Mouse (Mus musculus): ENCODE data around the gene Zfp62.

Gene Zfp62

GRCm38 (mm10) chr11:49248974-49249700 is 46.0 kb downstream of the Zfp62 start:
- no peak for DNase-seq (ENCODE audit: low spot score in 2 of 2)

- DNase-seq (ENCODE audit: low spot score in 2 of 2): no peak
Measured at GRCm38 (mm10) chr11:49249811-49250421, 46.8 kb downstream of the Zfp62 start.

- peak; percentile 59 to 62 for DNase-seq (ENCODE audit: low spot score in 2 of 2)
Measured at GRCm38 (mm10) chr11:49250422-49251379, 47.6 kb downstream of the Zfp62 start.

GRCm38 (mm10) chr11:49251380-49251761 is 48.3 kb downstream of the Zfp62 start:
- no peak for DNase-seq (ENCODE audit: low spot score in 2 of 2)

- no peak for DNase-seq (ENCODE audit: low spot score in 2 of 2)
Measured at GRCm38 (mm10) chr11:49252048-49252447, 49.0 kb downstream of the Zfp62 start.

GRCm38 (mm10) chr11:49253035-49253434 is 49.9 kb downstream of the Zfp62 start:
- DNase-seq (ENCODE audit: low spot score in 2 of 2): no peak

- no peak for DNase-seq (ENCODE audit: low spot score in 2 of 2)
Measured at GRCm38 (mm10) chr11:49259296-49259695, 56.2 kb downstream of the Zfp62 start.

- DNase-seq (ENCODE audit: low spot score in 2 of 2): no peak
Measured at GRCm38 (mm10) chr11:49259829-49260228, 56.7 kb downstream of the Zfp62 start.

GRCm38 (mm10) chr11:49260598-49261312 is 57.7 kb downstream of the Zfp62 start:
- no peak for DNase-seq (ENCODE audit: low spot score in 2 of 2)

- no peak for DNase-seq (ENCODE audit: low spot score in 2 of 2)
Measured at GRCm38 (mm10) chr11:49261313-49261855, 58.3 kb downstream of the Zfp62 start.

- no peak for DNase-seq (ENCODE audit: low spot score in 2 of 2)
Measured at GRCm38 (mm10) chr11:49262286-49262685, 59.2 kb downstream of the Zfp62 start.

- DNase-seq (ENCODE audit: low spot score in 2 of 2): no peak
Measured at GRCm38 (mm10) chr11:49263149-49263548, 60.1 kb downstream of the Zfp62 start.

- no peak for DNase-seq (ENCODE audit: low spot score in 2 of 2)
Measured at GRCm38 (mm10) chr11:49264081-49264480, 61.0 kb downstream of the Zfp62 start.

GRCm38 (mm10) chr11:49264622-49265021 is 61.5 kb downstream of the Zfp62 start:
- no peak for DNase-seq (ENCODE audit: low spot score in 2 of 2)

- no peak for DNase-seq (ENCODE audit: low spot score in 2 of 2)
Measured at GRCm38 (mm10) chr11:49265101-49265500, 62.0 kb downstream of the Zfp62 start.

GRCm38 (mm10) chr11:49266671-49267070 is 63.6 kb downstream of the Zfp62 start:
- no peak for DNase-seq (ENCODE audit: low spot score in 2 of 2)

- DNase-seq (ENCODE audit: low spot score in 2 of 2): no peak
Measured at GRCm38 (mm10) chr11:49267316-49267715, 64.2 kb downstream of the Zfp62 start.

- no peak for DNase-seq (ENCODE audit: low spot score in 2 of 2)
Measured at GRCm38 (mm10) chr11:49267970-49268579, 65.0 kb downstream of the Zfp62 start.

Data from right cerebral cortex, adult 2 months (tissue).